Mouse (Mus musculus) left cerebral cortex, postnatal 10 days (tissue): ENCODE data around the gene Efna1. TPM values are rescaled to one million over a fixed set of nuclear protein-coding genes. Genes with fewer than 3 reads are reported as not detected.

Source experiments
- DNase-seq, 2 experiments: peaks; one replicate each; pipeline ENCODE4 v3.0.0; 2021 to 2022; ENCODE audit warnings: low spot score in 2 of 2, mixed read lengths in 1 of 2; ENCODE audit errors: extremely low spot score in 1 of 2
- intact Hi-C: fragments of 180-260 bp; cut with DNase I; formaldehyde crosslinking; loops from one replicate; pipeline ENCODE4 v1.15.1; 2025
- total RNA-seq, 2 experiments: library from RNA; stranded (reverse); gene quantifications; 2 replicates each; pipeline ENCODE4 v1.2.3; 2021

The Efna1 gene
- total RNA-seq, 2 experiments from 2014 or later: 3.3 to 4.4 TPM

DNA sequence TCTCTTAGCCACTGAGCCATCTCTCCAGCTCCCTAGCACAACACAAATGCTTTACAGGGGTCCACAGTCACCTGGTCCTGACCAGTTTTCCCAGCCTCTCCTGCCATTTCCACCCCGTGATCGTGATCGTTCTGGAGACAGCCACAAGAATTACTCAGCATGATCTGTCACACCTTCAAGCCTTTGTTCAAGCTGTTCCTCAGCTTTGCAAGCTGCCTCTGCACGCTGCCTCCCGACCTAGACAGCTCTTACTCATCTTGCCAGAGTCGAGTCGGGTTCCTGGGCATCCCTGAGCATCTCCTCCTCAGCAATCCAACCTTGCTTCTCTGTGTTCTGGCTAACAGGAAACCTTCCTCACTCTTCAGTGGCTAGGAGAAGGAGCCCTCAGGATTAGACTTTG is 21.9 kb downstream of the Efna1 start, which contains the start of gene Dpm3:
Dpm3 (plus strand) TSS at position 283 of the 400 bp plus-strand sequence.
- intact Hi-C loops: no loop called here
- DNase-seq: no peak

DNA sequence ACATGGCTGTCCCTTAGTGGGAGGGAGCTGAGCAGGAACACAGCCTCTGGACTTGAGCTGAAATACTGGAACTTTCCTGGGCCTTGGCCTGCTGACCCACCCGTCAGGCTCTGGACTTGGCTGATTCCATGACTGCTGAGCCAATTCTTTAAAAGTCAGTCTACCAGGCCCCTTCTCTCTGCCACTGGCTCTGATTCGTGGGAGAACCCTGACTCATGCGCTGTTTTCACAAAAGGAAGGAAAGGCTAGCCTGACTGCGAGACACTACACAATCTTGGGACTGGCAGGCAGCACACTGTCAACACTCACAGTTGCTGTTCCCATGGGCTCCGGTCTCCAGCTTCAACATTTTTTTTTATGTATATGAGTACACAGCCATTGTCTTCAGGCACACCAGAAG is 24.8 kb downstream of the Efna1 start:
- DNase-seq: no peak
- intact Hi-C loops: no loop called here

DNA sequence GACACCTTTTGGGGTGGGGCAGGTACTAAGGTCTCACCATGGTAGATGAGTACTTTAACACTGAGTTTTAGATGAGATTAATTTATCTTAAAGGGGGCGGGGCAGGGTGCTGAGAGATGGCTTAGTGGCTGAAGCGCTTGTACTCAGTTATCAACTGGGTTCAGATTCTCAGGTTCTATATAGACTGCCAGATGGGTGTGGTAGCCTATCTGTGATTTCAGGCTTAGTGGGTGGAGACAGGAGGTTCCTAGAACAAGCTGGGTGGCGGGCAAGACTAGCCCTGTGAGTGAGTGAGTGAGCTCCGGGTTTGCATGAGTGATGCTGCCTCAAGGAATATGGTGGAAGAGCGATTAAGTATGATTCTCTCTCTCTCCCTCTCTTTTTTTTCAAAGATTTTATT is 25.9 kb downstream of the Efna1 start:
- no peak for DNase-seq
- intact Hi-C loops: loop anchor here (5.0 kb wide), 1 partner anchor 42 kb away; no protein-coding TSS in a partner anchor

DNA sequence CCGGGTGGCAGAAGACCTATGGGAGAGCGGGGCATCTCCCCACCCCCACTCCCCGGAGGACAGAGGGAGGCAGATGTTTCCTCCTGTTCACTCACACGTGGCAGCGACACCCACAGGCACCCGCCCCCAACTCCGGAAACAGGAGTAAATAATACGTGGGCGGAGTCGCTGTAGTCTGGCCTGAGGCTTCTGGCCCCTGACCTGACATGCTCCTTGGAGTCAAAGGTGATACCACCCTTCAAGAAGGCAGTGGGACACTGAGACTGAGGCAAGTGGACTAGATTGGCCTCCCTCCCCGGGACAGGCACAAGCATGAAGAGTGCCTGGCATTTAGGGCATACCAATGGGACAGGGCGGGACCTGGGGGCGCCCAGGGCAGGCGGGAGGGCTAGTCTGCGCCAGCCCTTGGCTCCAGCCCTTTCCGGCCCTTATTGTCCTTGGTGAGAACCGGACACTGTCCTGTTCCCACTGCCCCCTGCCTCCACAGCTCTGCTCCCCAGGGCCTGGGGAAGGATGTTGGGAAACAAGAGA is 29.5 kb downstream of the Efna1 start:
- peak in 1 of 2 experiments; percentile 84 for DNase-seq
- intact Hi-C loops: loop anchor here (5.0 kb wide), 1 partner anchor 46 kb away; no protein-coding TSS in a partner anchor

- intact Hi-C loops: loop anchor here (5.0 kb wide), 1 partner anchor 47 kb away; no protein-coding TSS in a partner anchor
- no peak for DNase-seq
Observed at GRCm38 (mm10) chr3:89250435-89251040, 30.4 kb downstream of the Efna1 start.

- no peak for DNase-seq
- intact Hi-C loops: loop anchor here (5.0 kb wide), 1 partner anchor 35 kb away; the partner anchor contains the start of gene Efna1
Observed at GRCm38 (mm10) chr3:89247466-89247865, 33.5 kb downstream of the Efna1 start.

DNA sequence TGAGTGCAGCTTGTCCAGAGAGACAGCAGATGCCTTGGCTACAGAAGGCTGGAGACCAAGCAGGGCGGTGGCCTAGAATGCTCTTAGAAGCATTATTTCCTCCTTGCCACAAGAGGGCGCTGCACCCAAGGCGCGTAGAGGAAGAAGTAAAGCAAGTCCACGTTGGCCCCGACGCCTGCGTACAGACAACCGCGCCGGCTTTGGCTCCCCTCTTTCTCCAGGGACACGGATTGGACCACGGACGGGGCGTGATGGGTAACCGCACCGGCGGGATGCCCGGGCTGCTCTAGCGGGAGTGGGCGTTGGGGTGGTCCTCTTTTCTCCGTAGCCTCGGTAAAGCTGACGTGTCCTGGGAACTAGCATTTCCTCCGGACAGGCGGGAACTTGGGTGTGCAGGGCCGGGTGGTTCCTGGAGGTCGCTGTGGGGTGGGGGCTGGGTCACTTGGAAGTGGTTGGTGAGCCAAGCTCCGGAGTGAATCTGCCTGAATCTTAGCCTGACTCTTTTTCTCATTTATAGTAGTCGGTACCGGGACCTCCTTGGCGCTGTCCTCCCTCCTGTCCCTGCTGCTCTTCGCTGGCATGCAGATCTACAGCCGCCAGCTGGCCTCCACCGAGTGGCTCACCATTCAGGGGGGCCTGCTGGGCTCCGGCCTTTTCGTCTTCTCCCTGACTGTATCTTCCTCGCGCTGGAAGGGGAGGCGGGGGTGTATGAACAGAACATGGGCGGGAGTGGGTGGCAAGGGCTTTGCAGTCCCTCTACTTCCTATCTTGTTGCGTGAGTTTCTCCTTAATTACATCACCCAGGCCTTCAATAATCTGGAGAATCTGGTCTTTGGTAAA is 34.5 kb downstream of the Efna1 start, which contains the start of gene Trim46:
Trim46 (minus strand) TSS at position 49 of the 840 bp plus-strand sequence.
- intact Hi-C loops: loop anchor here (5.0 kb wide), 1 partner anchor 36 kb away; the partner anchor contains the start of gene Efna1

GRCm38 (mm10) chr3:89245688-89246171 is 35.2 kb downstream of the Efna1 start, which contains the start of gene Krtcap2:
Krtcap2 (plus strand) TSS chr3:89245966.
- peak; percentile 82 to 84 for DNase-seq
- intact Hi-C loops: loop anchor here (5.0 kb wide), 1 partner anchor 37 kb away; the partner anchor contains the start of gene Efna1

More for the DNA sequence above, 34.5 kb downstream of the Efna1 start, which contains the start of gene Trim46:
- DNase-seq: peak; percentile 90 to 94

- DNase-seq: peak; percentile 72 to 90
- intact Hi-C loops: loop anchor here (5.0 kb wide), 1 partner anchor 37 kb away; the partner anchor contains the start of gene Efna1
Observed at GRCm38 (mm10) chr3:89244982-89245687, 35.8 kb downstream of the Efna1 start.

GRCm38 (mm10) chr3:89244158-89244981 is 36.6 kb downstream of the Efna1 start:
- intact Hi-C loops: no loop called here
- peak in 1 of 2 experiments; percentile 74 for DNase-seq

- peak in 1 of 2 experiments; percentile 69 for DNase-seq
- intact Hi-C loops: no loop called here
Observed at GRCm38 (mm10) chr3:89243609-89244008, 37.3 kb downstream of the Efna1 start.

DNA sequence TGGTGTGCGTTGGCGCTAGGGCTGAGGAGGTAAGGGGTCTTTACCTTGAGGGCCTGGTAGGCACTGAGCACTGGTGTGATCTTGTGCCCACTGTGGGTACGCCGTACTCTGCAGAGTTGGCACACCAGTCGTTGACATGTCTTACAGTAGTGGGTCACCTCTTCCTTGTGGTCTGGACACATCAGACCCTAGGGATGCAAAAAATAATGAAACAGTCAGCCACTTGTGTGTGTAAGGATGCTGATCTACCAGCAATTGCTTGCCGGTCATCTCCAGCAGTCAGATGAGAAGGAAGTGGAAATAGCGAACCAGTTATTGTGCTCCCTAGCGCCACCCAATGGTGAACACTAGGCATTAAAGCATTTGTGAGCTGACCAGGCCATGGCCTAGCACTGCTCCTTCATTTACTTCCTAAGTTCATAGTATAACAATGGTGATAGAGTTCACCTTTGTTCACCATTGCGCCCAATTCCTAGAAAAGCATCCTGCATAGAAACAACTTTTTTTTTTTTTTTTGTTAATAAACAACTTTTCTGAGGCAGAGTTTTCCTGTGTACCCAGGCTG is 38.5 kb downstream of the Efna1 start:
- peak in 1 of 2 experiments; percentile 78 for DNase-seq

DNA sequence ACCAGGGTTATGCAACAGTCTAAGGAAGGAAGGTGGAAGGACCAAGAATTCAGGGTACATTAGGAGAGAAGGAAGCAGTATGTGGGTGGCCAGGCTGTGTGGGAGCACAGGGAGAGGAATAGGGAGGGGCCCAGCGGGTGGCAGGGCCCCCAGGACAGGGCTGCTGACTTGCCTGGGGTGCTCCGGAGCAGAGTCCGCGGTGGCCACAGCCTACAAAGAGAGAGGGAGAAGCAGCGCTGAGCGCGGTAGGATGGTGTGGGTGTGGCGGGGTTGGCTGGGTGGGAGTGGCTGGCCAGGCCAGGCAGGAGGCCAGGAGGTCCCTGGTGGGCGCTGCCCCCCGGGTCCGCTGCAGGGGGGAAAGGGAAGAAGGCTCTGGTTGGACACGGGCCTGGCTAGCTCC is 42.4 kb downstream of the Efna1 start:
- intact Hi-C loops: no loop called here
- no peak for DNase-seq

More for the DNA sequence above, 38.5 kb downstream of the Efna1 start:
- intact Hi-C loops: no loop called here

- intact Hi-C loops: no loop called here
- no peak for DNase-seq
Observed at GRCm38 (mm10) chr3:89237682-89238081, 43.3 kb downstream of the Efna1 start.

DNA sequence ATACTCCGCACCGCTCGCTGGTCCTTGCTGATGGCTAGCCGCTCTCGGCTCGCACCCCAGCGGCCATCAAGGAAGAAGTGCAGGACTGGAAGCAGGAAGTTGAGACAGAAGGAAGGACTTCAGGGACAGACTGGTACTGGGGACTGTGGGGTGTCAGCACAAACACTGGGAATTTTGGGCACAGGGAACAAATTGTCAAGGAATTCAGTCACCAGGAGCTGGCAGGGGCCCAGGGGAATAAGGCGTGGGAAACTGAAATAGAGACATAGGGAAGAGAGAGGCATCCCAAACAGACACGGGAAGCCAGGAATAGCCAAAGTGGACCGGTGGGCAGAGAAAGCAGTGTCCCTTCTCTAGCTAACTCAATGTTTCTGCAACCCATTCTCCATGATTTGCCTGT is 44.4 kb downstream of the Efna1 start:
- intact Hi-C loops: no loop called here
- DNase-seq: no peak

- intact Hi-C loops: no loop called here
- DNase-seq: peak in 1 of 2 experiments; percentile 49
Observed at GRCm38 (mm10) chr3:89233562-89234110, 47.3 kb downstream of the Efna1 start.

DNA sequence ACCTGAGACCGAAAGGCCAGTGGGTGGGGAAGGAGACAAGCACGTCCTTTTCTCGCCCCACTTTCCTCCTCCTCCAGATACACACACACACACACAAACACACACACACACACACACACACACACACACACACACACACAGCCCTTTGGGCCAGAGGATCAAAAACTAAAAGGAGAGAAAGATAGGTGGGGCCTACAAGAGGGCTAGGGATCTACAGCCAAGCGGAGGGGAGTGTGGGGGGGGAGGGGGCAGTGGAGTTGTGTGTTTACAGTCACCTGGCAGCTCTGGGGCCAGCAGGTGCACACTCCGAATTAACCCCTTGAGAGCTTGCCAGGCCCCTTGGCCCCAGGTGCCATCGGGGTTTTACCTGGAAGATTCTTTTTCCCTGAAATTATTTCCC is 48.3 kb downstream of the Efna1 start:
- intact Hi-C loops: no loop called here
- DNase-seq: peak in 1 of 2 experiments; percentile 37
